Mouse (Mus musculus) MN1 (cell line): Measurements from ENCODE around the gene Nedd9.

Experiments used
- DNase-seq: peaks from one replicate; pipeline ENCODE4 v3.0.0-alpha.2; 2016; ENCODE audit warnings: low spot score

Gene Nedd9

GRCm38 (mm10) chr13:41456292-41457029 lies 30.7 kb downstream of the Nedd9 start:
- DNase-seq = no peak

DNA sequence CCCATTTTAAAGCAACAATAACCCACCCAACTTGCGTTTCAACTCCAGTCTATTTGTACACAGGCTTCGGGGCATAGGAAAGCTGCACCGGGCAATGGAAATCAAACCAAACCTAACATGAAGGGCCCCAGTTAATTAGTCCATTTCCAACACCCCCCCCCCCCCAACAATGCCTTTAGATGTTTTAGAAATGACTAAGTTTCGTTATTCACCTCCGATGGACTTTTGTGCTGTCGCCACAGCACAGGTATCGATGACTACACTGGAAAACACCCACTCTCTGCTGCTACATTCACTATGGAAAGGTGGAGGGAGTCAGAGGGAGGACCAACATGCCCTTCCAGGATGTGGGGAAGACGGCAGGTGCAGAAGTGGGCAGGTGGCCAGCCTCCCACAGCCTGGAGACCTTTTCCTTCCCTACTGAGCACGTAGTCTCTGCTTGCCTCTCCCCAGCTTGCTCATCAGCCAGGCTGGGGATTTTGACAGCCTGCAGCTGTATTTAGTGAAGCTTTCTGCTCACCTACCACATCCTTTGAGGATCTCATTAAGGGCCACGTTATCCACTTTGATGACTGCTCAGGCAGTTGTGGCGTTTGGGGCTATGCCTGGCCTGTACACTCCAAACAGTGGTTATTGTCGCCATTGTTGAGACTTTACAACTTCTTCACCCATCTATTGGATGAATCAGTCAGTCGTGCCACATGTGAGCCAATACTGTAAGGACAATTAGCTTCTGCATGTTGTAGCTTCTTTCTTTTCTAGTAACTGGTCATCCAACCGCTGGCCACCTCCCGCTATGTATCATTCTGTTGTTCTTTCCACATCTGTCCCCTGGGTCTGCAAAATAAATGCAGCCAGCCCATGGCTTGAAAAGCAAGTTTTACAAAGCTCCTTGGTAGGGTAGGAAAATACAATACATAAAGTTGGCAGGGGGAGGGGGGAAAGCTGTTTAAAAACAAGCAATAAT lies 33.7 kb downstream of the Nedd9 start:
- no peak for DNase-seq

GRCm38 (mm10) chr13:41450821-41451220 lies 36.3 kb downstream of the Nedd9 start:
- DNase-seq = no peak

- no peak for DNase-seq
Observed at GRCm38 (mm10) chr13:41449211-41449610, 38.0 kb downstream of the Nedd9 start.

DNA sequence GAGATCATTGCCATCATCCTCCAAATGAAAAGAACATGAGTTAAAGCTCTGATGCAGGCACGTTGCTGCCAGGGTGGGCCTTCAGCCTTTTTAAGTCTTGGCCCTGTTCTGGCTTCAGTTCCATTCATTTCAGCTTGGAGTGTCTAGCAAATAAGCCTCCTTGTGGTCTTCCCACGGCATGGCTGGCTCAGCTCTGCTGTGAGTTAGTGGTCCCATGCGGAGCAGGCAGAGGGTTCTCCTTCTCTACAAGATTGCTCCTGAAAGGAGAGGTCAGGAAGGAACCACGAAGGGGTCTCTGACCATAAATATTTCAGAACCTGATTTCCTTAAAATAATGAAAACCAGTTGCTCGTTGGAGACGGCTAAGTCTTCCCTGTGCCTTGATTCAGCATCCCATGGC lies 40.0 kb downstream of the Nedd9 start:
- DNase-seq = no peak

- DNase-seq = no peak
Observed at GRCm38 (mm10) chr13:41446591-41446990, 40.6 kb downstream of the Nedd9 start.

DNA sequence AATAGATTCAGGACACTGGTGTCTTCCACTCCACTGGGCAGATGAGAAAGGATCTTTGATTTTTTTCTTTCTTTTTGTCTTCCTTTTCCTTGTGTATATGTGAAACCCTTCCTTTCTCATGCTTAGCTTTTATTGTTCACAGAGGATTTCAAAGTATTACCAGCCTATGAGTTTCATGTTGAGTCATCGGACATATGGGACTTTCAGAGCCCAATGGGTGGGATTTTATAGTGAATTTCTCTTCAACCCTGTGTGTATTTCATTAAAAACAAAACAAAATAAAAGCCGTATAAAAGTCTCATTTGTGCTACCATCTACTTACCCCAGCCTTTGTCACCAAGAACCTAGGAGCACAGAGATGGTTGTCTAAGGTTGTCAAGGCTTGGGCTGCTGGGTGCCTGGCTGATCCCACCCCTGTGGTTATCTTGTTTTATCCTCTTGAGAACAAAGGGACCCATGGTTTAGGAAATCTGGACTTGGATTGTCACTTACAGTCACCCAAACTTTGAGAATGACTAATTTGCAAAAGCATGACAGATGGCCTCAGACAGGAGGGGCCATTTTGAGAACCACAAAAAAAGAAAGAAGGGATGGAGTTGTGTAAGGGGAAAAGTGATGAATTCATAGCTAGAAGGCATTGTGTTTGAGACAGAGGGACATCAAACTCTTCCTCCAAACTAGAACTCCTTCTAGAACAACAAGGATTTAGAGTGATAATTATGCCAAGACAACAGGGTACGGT lies 41.9 kb downstream of the Nedd9 start:
- DNase-seq = no peak

DNA sequence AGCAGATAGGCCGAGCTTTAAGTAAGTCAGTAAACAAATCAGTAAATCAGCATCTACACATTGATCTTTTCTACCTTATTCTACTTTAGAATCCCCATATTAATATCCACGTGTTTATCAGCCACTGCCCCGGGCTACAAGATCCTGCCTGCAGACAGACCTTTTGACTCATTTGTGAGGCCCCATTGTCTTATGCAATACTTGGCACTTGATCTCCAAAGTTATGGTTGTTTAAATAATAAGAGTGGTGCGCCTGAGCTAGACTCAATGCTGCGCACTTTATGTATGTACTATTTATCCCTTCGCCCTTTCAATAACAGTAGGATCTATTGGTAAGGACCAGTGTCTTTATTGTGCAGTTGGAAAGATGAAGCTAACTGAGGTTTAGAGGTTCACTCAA lies 42.9 kb downstream of the Nedd9 start:
- DNase-seq = no peak

DNA sequence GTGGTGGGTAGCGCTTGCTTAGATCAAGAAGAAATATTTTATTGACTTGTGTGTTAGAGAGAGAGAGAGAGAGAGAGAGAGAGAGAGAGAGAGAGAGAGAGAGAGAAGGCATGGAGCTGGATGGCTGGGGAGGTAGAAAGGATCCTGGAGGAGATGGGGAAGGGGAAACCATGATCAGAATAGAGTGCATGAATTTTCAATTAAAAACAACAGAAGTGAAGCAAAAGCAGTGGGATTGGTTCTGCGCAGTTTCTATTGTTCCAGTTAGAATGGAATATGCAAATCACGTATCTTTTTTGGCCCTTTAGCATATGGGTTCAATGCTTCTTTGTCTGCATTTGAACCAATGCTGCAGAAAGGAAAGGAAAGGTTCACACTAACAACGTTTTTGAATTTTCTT lies 45.0 kb downstream of the Nedd9 start:
- DNase-seq = no peak

DNA sequence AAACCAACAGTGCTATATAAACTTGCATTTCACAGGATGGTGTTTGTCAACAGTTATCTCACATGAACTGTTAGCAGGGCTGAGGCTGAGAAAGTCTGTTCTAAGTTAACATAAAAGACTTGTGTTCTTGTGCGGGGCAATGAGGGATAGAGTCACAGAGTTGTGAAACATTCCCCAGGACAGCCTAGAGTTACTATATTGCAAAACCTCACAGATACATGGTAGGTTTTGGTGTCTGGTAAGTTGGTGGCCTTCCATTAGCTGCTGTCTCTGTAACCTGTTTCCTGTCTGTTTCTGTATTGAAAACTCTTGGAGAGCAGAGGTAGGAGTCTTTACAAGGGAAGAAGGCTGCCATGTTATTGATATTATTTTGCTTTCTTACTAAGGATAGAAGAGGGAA lies 47.0 kb downstream of the Nedd9 start:
- DNase-seq = no peak

DNA sequence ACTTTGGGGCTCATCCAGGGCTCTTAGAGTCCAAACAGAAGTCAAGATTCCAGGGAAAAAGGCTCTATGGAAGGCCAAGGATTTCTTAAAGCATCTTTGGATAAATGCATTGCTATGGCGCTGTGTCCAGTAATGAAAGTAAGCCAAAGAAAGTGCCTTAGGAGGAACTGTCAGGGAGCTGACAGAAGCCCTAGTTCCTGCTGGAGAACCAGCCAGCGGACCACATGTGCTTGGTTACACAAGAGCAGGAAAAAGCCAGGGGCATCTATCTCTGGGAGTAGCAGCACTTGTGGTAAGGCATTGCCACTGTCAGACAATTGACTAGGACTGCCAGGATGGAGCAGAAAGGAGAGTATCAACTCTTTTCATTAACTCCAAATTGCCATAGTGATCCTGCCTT lies 49.8 kb downstream of the Nedd9 start:
- no peak for DNase-seq

GRCm38 (mm10) chr13:41436731-41437130 lies 50.4 kb downstream of the Nedd9 start:
- DNase-seq = no peak

DNA sequence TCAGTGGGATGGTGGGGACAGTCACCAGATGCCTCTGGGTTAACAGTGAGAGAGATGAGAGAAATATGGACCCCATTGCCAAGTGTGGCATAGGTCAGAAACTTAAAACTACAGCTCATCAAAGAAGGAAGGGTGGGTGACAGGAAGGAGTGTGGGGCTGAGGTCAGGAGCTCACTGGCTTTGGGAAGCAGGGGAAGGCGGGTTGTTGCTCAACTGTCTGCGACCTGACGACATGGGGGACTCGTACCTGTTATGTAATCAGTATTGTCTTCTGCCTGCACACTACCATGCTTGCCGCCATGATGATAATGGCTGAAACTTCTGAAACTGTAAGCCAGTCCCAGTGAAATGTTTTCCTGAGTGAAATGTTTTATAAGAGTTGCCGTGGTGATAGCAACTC lies 54.0 kb downstream of the Nedd9 start:
- no peak for DNase-seq

DNA sequence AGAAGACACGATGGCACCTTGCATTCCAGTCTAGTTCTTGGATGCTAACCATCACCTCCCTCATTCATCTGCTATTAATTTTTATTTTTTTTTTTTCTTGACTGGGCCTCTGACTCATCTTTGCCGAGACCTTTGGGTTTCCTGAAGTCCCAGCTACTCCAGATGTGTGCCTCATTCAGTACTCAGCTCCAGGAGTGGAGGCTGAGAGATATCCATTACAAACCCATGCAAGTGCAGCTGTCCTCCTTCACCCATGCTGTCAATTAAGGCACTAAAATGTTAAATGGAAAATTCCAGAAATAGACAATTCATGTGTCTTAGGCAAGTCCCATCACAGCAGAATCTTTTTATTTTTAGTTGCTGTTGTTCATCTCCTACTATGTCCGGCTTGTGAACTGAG lies 55.4 kb downstream of the Nedd9 start:
- no peak for DNase-seq

GRCm38 (mm10) chr13:41427046-41427445 lies 60.1 kb downstream of the Nedd9 start:
- no peak for DNase-seq

DNA sequence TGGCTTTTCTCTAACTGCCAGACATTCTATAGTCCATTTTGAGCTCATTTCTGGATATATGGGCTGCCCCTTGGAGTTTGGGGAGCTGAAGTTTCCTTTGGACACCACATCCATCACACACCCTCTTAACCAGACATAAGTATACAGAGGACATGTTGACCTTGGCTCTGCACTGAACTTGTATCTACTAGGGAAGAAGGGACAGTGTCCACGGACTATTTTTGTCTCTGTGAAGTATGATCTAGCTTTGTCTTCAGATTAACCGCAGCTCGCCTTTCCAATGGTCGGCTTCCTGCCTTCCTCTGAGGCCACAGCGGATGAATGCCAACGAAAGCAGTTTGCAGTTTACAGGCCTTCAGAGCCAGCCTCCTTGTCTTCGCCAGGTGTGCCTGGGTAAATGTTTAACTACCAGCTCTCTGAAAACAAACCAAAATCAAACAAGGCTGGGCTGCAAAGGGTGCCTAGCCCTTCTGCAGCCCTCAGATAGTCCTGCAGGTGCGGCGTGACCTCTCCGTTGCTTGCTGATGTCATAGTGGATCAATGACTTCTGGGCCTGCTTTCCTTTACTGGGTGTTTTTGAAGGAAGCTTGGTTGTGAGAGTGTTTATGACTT lies 63.6 kb downstream of the Nedd9 start:
- no peak for DNase-seq

DNA sequence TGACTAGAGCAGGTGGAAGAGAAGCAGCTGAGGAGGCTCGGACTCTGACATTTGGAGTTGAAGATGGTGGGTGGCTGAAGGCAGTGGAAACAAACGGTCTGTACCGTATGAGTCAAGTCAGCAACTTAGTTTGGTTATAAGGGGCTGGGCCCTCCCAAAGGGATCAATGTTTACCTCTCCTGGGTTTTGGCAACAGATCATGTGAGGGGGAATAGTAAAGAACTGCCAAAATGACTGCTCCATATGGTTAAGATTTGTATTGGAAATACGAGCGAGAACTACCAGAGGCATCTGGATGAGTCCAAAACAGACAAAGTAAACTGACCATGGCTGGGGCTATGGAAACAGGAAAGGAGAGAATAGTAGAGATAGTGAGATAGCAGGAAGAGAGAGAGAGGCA lies 64.6 kb downstream of the Nedd9 start:
- DNase-seq = no peak

GRCm38 (mm10) chr13:41420376-41420775 lies 66.8 kb downstream of the Nedd9 start:
- no peak for DNase-seq

DNA sequence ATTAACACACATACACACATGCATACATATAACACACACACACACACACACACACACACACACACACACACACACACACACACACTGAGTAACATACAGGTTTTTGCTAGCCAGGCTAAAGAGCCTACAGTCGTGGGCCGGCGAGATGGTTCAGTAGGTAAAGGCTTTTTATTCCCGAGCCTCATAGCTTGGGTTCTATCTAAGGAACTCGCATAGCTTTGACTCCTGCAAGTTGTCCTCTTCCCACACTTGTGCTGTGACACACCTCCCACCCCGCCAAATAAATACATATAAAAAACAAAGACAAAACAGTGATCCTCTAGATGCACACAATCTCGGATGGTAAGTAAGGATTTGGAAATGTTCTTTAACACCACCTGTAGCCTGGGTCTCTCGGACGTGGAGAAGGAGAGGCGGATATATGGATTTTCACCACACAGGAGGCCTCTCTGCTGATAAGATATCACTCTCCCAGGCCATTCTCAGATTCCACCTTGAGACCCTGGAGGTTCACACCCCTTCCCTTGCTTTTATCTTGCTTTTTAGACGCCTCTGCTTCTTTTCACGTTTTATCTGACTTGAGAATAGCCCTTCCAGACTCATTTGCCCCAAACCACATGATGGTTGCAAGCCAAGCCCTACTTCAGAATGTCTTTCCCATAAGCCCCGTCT lies 68.8 kb downstream of the Nedd9 start:
- no peak for DNase-seq

- DNase-seq = no peak
Observed at GRCm38 (mm10) chr13:41416065-41417016, 70.8 kb downstream of the Nedd9 start.
